Comparison of ENCODE assay signal across 23 mouse cellular contexts in the genomic region with DNA sequence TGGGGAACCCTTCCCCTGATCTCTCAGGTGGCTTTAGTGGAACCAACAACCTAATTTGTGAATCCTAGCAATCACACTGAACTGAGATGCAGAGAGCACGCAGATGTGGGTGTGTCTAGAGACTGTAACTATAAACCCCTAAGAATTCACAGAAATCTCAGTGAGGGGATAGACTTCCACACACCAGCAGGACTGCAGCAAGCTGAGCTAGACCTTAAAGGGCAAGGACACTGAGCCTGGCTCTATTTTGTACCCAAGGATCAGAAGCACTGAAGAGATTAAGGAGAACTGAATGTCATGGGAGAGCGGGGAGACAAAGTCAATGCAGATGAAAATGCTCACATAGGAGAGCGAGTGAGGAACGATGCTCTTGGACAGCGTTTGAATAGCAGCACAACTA.
"Had no signal": no experiment of that assay in that cellular context is flagged by ENCODE, and none has a peak within 500 bp of the region (broad histone marks: within the 10 kb centered on the region; RNA-seq: fewer than 3 reads in every experiment).

No protein-coding gene starts in this region.

- H3K4me3 ChIP-seq: embryonic facial prominence, embryonic 10.5 days; embryonic facial prominence, embryonic 12.5 days; embryonic facial prominence, embryonic 13.5 days; embryonic facial prominence, embryonic 15.5 days; erythroblast, embryonic 14.5 days; forebrain, embryonic 10.5 days; forebrain, embryonic 12.5 days; forebrain, embryonic 13.5 days; forebrain, embryonic 15.5 days; gastrocnemius, adult 2 months; heart, adult 2 months; heart, embryonic 12.5 days had no signal

- H3K27ac ChIP-seq: embryonic facial prominence, embryonic 10.5 days; embryonic facial prominence, embryonic 12.5 days; embryonic facial prominence, embryonic 13.5 days; embryonic facial prominence, embryonic 15.5 days; forebrain, embryonic 10.5 days; forebrain, embryonic 12.5 days; forebrain, embryonic 13.5 days; forebrain, embryonic 15.5 days; gastrocnemius, adult 2 months; heart, adult 2 months had no signal

- H3K4me1 ChIP-seq: embryonic facial prominence, embryonic 15.5 days had no signal

- H3K27me3 ChIP-seq: embryonic facial prominence, embryonic 12.5 days; embryonic facial prominence, embryonic 13.5 days; embryonic facial prominence, embryonic 15.5 days; forebrain, embryonic 12.5 days; forebrain, embryonic 13.5 days; forebrain, embryonic 15.5 days; heart, embryonic 12.5 days had no signal

- H3K36me3 ChIP-seq: embryonic facial prominence, embryonic 10.5 days; embryonic facial prominence, embryonic 12.5 days; embryonic facial prominence, embryonic 13.5 days; embryonic facial prominence, embryonic 15.5 days; forebrain, embryonic 10.5 days; forebrain, embryonic 12.5 days; forebrain, embryonic 15.5 days; heart, embryonic 12.5 days had no signal

- H3K9me3 ChIP-seq: embryonic facial prominence, embryonic 10.5 days; embryonic facial prominence, embryonic 12.5 days; embryonic facial prominence, embryonic 13.5 days; embryonic facial prominence, embryonic 15.5 days; forebrain, embryonic 10.5 days; forebrain, embryonic 12.5 days; forebrain, embryonic 13.5 days; forebrain, embryonic 15.5 days; heart, embryonic 12.5 days had no signal

- DNase-seq: cerebellum, postnatal 10 days; cerebellum, postnatal 14 days; cerebellum, postnatal 25 days; cerebellum, postnatal 36 days; embryo, embryonic 11 days; forebrain, postnatal 0 days; gastrocnemius, adult 2 months; gastrocnemius, postnatal 10 days; gastrocnemius, postnatal 14 days; gastrocnemius, postnatal 25 days; gastrocnemius, postnatal 36 days; heart, adult 18-20 months; heart, adult 2 months had no signal
